Mouse (Mus musculus) heart, postnatal 14 days (tissue): ENCODE results near the gene Cd79a. TPM values are rescaled to one million over a fixed set of nuclear protein-coding genes. Genes with fewer than 3 reads are reported as not detected.
A peak's percentile ranks its signal among the peaks of the same experiment; 100 is the strongest.
"Not testable (repeated sequence)": the region's sequence is repeated elsewhere in the genome, so short reads cannot be mapped to it uniquely, and the experiment has no call there.

ENCODE experiments used
- DNase-seq, 2 experiments: peaks; one replicate each; pipeline ENCODE4 v3.0.0; 2021 to 2022
- intact Hi-C: fragments of 180-260 bp; cut with DNase I; formaldehyde crosslinking; loops from one replicate; pipeline ENCODE4 v1.15.1; 2025
- total RNA-seq, 2 experiments: library from RNA; stranded (reverse); gene quantifications; 2 replicates each; pipeline ENCODE4 v1.2.3; 2021

Cd79a gene
- total RNA-seq, 2 experiments from 2014 or later = 1.3 to 1.5 TPM

- peak in 1 of 2 experiments; percentile 29 for DNase-seq
- intact Hi-C loops = loop anchor here (5.0 to 10.0 kb wide), 3 partner anchors 193 to 743 kb away; partner anchors contain the start of gene B3gnt8
Observed at GRCm38 (mm10) chr7:24884693-24885291, 12.4 kb upstream of the Cd79a start.

GRCm38 (mm10) chr7:24885468-24886307, 11.5 kb upstream of the Cd79a start:
- intact Hi-C loops = loop anchor here (5.0 to 10.0 kb wide), 3 partner anchors 192 to 742 kb away; partner anchors contain the start of gene B3gnt8
- no peak for DNase-seq

GRCm38 (mm10) chr7:24886308-24886633, 10.9 kb upstream of the Cd79a start:
- DNase-seq = peak in 1 of 2 experiments; percentile 24
- intact Hi-C loops = loop anchor here (5.0 to 10.0 kb wide), 3 partner anchors 191 to 741 kb away; partner anchors contain the start of gene B3gnt8

- intact Hi-C loops = loop anchor here (5.0 to 10.0 kb wide), 3 partner anchors 190 to 740 kb away; partner anchors contain the start of gene B3gnt8
- no peak for DNase-seq
Observed at GRCm38 (mm10) chr7:24887096-24887495, 10.1 kb upstream of the Cd79a start.

- intact Hi-C loops = loop anchor here (1.0 to 10.0 kb wide), 6 partner anchors 15 to 738 kb away; partner anchors contain the start of gene B3gnt8
- no peak for DNase-seq
Observed at GRCm38 (mm10) chr7:24889431-24890220, 7.6 kb upstream of the Cd79a start.

GRCm38 (mm10) chr7:24890281-24891216, 6.6 kb upstream of the Cd79a start:
- intact Hi-C loops = loop anchor here (1.0 to 2.0 kb wide), 3 partner anchors 14 to 74 kb away; no protein-coding TSS in a partner anchor
- peak; percentile 74 to 82 for DNase-seq

GRCm38 (mm10) chr7:24891241-24892124, 5.7 kb upstream of the Cd79a start:
- DNase-seq = no peak
- intact Hi-C loops = loop anchor here (2.0 kb wide), 2 partner anchors 13 to 73 kb away; no protein-coding TSS in a partner anchor

GRCm38 (mm10) chr7:24892125-24892583, 5.0 kb upstream of the Cd79a start:
- no peak for DNase-seq
- intact Hi-C loops = no loop called here

GRCm38 (mm10) chr7:24895749-24896148, 1.4 kb upstream of the Cd79a start:
- intact Hi-C loops, DNase-seq: not testable (repeated sequence)

- intact Hi-C loops = no loop called here
Observed at GRCm38 (mm10) chr7:24896269-24896668, 912 bp upstream of the Cd79a start.

GRCm38 (mm10) chr7:24897959-24898358, 778 bp downstream of the Cd79a start:
- intact Hi-C loops = no loop called here
- no peak for DNase-seq

More at GRCm38 (mm10) chr7:24896269-24896668, 912 bp upstream of the Cd79a start:
- no peak for DNase-seq

GRCm38 (mm10) chr7:24901114-24901513, 3.9 kb downstream of the Cd79a start:
- intact Hi-C loops = loop anchor here (5.0 to 10.0 kb wide), 2 partner anchors 71 to 324 kb away; partner anchors contain the start of genes Dedd2, Rabac1 and Zfp526
- DNase-seq = no peak

GRCm38 (mm10) chr7:24901842-24902241, 4.7 kb downstream of the Cd79a start:
- DNase-seq = no peak
- intact Hi-C loops = loop anchor here (5.0 to 10.0 kb wide), 2 partner anchors 70 to 323 kb away; partner anchors contain the start of genes Dedd2, Rabac1 and Zfp526

GRCm38 (mm10) chr7:24902264-24902629, 5.1 kb downstream of the Cd79a start:
- intact Hi-C loops = loop anchor here (5.0 to 10.0 kb wide), 2 partner anchors 70 to 323 kb away; partner anchors contain the start of genes Dedd2, Rabac1 and Zfp526
- DNase-seq = no peak

- intact Hi-C loops = loop anchor here (5.0 to 10.0 kb wide), 2 partner anchors 69 to 322 kb away; partner anchors contain the start of genes Dedd2, Rabac1 and Zfp526
- DNase-seq = peak; percentile 76 to 86
Observed at GRCm38 (mm10) chr7:24902630-24903443, 5.7 kb downstream of the Cd79a start, which contains the start of gene Arhgef1. TSS of gene Arhgef1 (plus strand) at chr7:24902912.

- no peak for DNase-seq
- intact Hi-C loops = loop anchor here (5.0 to 10.0 kb wide), 2 partner anchors 69 to 321 kb away; partner anchors contain the start of genes Dedd2, Rabac1 and Zfp526
Observed at GRCm38 (mm10) chr7:24903444-24903825, 6.3 kb downstream of the Cd79a start.

GRCm38 (mm10) chr7:24904070-24904483, 6.9 kb downstream of the Cd79a start:
- peak; percentile 97 for DNase-seq
- intact Hi-C loops = loop anchor here (2.0 to 10.0 kb wide), 3 partner anchors 13 to 321 kb away; partner anchors contain the start of genes Dedd2, Rabac1 and Zfp526
